Mouse (Mus musculus): ENCODE measurements at regions not wholly inside any gene's neighbourhood (a gene's known extent, or its start where the extent isn't known, plus 50 kb on each side); places are given as distances from the start of the nearest gene placed in this dataset.
A peak's percentile ranks its signal among the peaks of the same experiment; 100 is the strongest.

DNA sequence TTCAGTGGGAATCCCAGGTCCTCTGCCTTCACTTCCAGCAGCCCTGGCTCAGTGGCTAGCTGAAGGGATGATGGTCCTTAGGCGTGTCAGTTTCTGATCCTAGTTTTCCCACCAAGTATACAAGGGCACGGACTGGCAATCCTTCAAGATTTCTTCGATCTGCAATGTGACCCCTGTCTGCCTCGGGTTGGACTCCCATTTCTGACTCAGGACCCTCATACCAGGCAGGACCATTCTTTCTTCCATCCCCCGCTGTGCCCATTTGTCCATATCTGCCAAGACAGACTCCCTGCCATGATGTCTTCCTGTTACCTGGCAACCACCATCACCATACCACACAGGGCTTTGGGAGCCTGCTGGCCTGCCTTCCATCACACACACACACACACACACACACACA lies 238.1 kb downstream of the Cbln1 start:
- H3K9ac ChIP-seq (replicated peaks; ENCODE audit: low read length): no peak overlapping the region
- DNase-seq (ENCODE audit: low spot score): no peak
- H3K36me3 ChIP-seq (replicated peaks; ENCODE audit: control insufficient read depth, insufficient read depth, low read depth, low read length): no peaks in the 10 kb centered on the region
- no peak for ATAC-seq (replicated peaks; ENCODE audit: insufficient number of reproducible peaks, low FRiP score, low TSS enrichment, low read depth)
- H3K9me3 ChIP-seq (replicated peaks; ENCODE audit: control insufficient read depth, low read length): no peaks in the 10 kb centered on the region
- WGBS: 62% methylated on average over 5 of the region's 5 CpGs
- no peak overlapping the region for H3K4me3 ChIP-seq (ENCODE audit: low read depth, low read length)
- no peak overlapping the region for H3K4me2 ChIP-seq (ENCODE audit: low read depth, low read length)
- H3K4me1 ChIP-seq (ENCODE audit: control insufficient read depth, insufficient read depth, low read length): no peaks in the 10 kb centered on the region; the same call in 1 of the 2 replicates
- H3K27me3 ChIP-seq (ENCODE audit: control insufficient read depth, insufficient read depth, low read length): no peaks in the 10 kb centered on the region
- no peak overlapping the region for H3K27ac ChIP-seq (replicated peaks; ENCODE audit: low read depth, low read length)

DNA sequence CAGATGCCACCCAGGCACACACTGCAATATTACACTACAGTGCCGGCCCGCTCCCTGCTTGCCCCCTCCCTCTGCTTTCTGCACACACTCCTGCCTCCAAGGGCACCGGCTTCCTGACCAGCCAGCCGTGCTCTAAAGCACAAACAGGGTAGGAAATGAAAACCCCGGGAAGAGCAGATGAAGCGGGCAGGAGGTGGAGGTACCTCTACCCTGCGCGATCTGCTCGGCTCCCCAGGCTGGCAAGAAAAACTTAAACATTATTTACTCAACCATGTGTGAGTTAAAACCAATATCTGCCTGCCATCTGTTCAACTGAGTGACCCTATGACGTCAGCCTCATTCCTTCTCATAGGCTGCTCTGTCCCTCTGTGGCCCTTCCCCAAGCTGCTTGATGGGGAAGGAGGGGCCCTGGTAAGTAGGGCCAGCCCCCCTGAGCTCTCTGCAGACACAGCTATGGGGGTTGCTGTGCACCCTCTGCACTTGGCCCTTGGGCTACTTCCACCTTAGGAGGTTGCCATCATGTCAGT lies 238.5 kb downstream of the Cbln1 start:
- WGBS: 45% methylated on average over 10 of the region's 10 CpGs
- H3K27ac ChIP-seq (replicated peaks; ENCODE audit: low read depth, low read length): no peak overlapping the region
- no peaks in the 10 kb centered on the region for H3K36me3 ChIP-seq (replicated peaks; ENCODE audit: control insufficient read depth, insufficient read depth, low read depth, low read length)
- H3K27me3 ChIP-seq (ENCODE audit: control insufficient read depth, insufficient read depth, low read length): no peaks in the 10 kb centered on the region
- peak; percentile 55 for DNase-seq (ENCODE audit: low spot score)
- H3K9ac ChIP-seq (replicated peaks; ENCODE audit: low read length): no peak overlapping the region
- H3K4me1 ChIP-seq (ENCODE audit: control insufficient read depth, insufficient read depth, low read length): no peaks in the 10 kb centered on the region; the same call in 1 of the 2 replicates
- no peaks in the 10 kb centered on the region for H3K9me3 ChIP-seq (replicated peaks; ENCODE audit: control insufficient read depth, low read length)
- H3K4me2 ChIP-seq (ENCODE audit: low read depth, low read length): no peak overlapping the region
- no peak overlapping the region for H3K4me3 ChIP-seq (ENCODE audit: low read depth, low read length)
- peak; percentile 71 for ATAC-seq (replicated peaks; ENCODE audit: insufficient number of reproducible peaks, low FRiP score, low TSS enrichment, low read depth)

DNA sequence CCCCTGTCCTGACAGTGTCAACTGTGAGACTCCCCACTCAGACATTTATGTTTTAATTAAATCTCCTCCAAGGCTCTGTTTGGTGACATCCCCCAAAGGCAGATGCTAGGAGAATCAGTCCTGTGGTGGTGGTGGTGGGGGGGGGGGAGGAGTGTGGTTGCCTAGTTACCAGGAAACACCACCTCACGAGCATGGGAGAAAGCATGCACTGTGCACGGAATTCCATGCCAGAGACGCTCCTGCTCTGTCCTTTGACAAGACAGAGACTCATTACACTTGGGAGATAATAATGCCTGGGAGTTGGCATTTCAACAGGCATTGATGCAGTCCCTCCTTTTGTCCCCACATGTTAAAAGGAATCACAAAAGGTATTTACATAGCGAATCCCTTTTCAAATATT lies 240.6 kb downstream of the Cbln1 start:
- H3K4me2 ChIP-seq (ENCODE audit: low read depth, low read length): no peak overlapping the region
- no peaks in the 10 kb centered on the region for H3K27me3 ChIP-seq (ENCODE audit: control insufficient read depth, insufficient read depth, low read length)
- no peaks in the 10 kb centered on the region for H3K36me3 ChIP-seq (replicated peaks; ENCODE audit: control insufficient read depth, insufficient read depth, low read depth, low read length)
- ATAC-seq (replicated peaks; ENCODE audit: insufficient number of reproducible peaks, low FRiP score, low TSS enrichment, low read depth): no peak
- H3K4me1 ChIP-seq (ENCODE audit: control insufficient read depth, insufficient read depth, low read length): no peaks in the 10 kb centered on the region; the same call in 1 of the 2 replicates
- H3K9me3 ChIP-seq (replicated peaks; ENCODE audit: control insufficient read depth, low read length): no peaks in the 10 kb centered on the region
- H3K27ac ChIP-seq (replicated peaks; ENCODE audit: low read depth, low read length): no peak overlapping the region
- H3K9ac ChIP-seq (replicated peaks; ENCODE audit: low read length): no peak overlapping the region
- WGBS: 40% methylated on average over 4 of the region's 4 CpGs
- DNase-seq (ENCODE audit: low spot score): no peak
- no peak overlapping the region for H3K4me3 ChIP-seq (ENCODE audit: low read depth, low read length)

DNA sequence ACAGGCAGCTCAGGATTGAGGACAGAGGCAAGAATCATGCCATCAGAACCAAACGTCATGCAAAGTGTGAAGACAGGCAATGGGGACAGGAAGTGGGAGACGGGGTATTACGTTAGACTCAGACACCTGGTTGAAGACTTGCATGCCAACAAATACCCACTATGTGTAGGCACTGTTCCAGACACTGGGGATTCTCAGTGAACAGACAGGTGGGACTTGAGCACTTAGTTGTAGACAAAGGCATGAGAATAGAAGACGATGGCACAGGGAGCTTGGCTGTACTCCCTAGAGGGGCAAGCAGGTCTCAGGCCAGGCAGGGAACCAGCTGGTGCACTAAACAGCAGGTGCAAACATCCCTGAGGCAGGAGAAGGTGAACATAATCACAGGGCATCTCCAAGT lies 242.3 kb downstream of the Cbln1 start:
- Histone ChIP-seq H3K9me3 (replicated peaks; ENCODE audit: control insufficient read depth, low read length) (no peaks in the 10 kb centered on the region), H3K27ac (replicated peaks; ENCODE audit: low read depth, low read length) (no peak overlapping the region), H3K4me1 (ENCODE audit: control insufficient read depth, insufficient read depth, low read length) (no peaks in the 10 kb centered on the region; the same call in 1 of the 2 replicates), H3K9ac (replicated peaks; ENCODE audit: low read length) (no peak overlapping the region), H3K36me3 (replicated peaks; ENCODE audit: control insufficient read depth, insufficient read depth, low read depth, low read length) (no peaks in the 10 kb centered on the region), H3K4me3 (ENCODE audit: low read depth, low read length) (no peak overlapping the region), H3K27me3 (ENCODE audit: control insufficient read depth, insufficient read depth, low read length) (no peaks in the 10 kb centered on the region), H3K4me2 (ENCODE audit: low read depth, low read length) (no peak overlapping the region)
- no peak for ATAC-seq (replicated peaks; ENCODE audit: insufficient number of reproducible peaks, low FRiP score, low TSS enrichment, low read depth)
- no peak for DNase-seq (ENCODE audit: low spot score)
- WGBS: 88% methylated on average over 4 of the region's 4 CpGs

DNA sequence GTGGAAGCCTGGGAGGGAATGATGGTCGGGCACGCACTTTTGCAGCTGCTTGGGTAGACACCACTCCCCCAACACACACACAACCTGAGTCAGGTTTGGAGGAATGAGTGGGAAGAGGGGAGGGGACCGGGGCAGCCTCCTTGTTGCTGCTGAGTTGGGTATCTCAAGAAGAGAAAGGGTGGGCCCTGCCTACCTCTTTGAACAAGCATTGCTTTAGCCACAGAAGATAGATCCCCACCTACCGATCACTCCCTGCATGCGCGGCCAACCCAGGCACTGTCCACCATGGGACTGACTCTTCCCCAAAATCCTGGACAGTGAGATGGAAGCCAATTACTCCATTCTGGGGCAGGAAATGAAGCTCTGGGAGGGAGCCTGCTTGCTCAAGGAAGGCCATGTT lies 243.2 kb downstream of the Cbln1 start:
- Histone ChIP-seq H3K36me3 (replicated peaks; ENCODE audit: control insufficient read depth, insufficient read depth, low read depth, low read length) (no peaks in the 10 kb centered on the region), H3K9me3 (replicated peaks; ENCODE audit: control insufficient read depth, low read length) (no peaks in the 10 kb centered on the region), H3K4me3 (ENCODE audit: low read depth, low read length) (no peak overlapping the region), H3K27me3 (ENCODE audit: control insufficient read depth, insufficient read depth, low read length) (no peaks in the 10 kb centered on the region), H3K27ac (replicated peaks; ENCODE audit: low read depth, low read length) (no peak overlapping the region), H3K9ac (replicated peaks; ENCODE audit: low read length) (no peak overlapping the region), H3K4me2 (ENCODE audit: low read depth, low read length) (no peak overlapping the region), H3K4me1 (ENCODE audit: control insufficient read depth, insufficient read depth, low read length) (no peaks in the 10 kb centered on the region; the same call in 1 of the 2 replicates)
- 96% methylated on average over 6 of the region's 6 CpGs for WGBS
- no peak for ATAC-seq (replicated peaks; ENCODE audit: insufficient number of reproducible peaks, low FRiP score, low TSS enrichment, low read depth)
- no peak for DNase-seq (ENCODE audit: low spot score)

DNA sequence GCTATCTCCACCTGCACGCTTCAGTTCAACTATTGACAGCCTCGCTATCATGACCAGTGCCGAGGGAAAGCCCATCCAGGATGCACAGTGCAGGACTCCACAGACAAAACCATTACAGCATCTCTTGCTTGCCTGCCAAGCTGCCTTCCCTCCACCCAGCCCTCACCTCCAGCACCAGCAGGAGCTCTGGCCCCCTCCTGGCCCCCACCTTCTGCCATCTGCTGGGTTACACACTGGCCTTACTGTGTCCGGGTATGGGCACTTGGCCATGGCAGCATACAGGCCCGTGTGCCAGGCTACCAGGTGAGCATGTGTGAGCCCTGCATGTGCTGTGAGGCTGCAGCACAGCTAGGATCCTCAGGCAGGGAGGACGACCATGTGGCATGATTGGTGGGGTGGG lies 243.6 kb downstream of the Cbln1 start:
- Histone ChIP-seq H3K4me3 (ENCODE audit: low read depth, low read length) (no peak overlapping the region), H3K4me1 (ENCODE audit: control insufficient read depth, insufficient read depth, low read length) (no peaks in the 10 kb centered on the region; the same call in 1 of the 2 replicates), H3K27me3 (ENCODE audit: control insufficient read depth, insufficient read depth, low read length) (no peaks in the 10 kb centered on the region), H3K9me3 (replicated peaks; ENCODE audit: control insufficient read depth, low read length) (no peaks in the 10 kb centered on the region), H3K9ac (replicated peaks; ENCODE audit: low read length) (no peak overlapping the region), H3K36me3 (replicated peaks; ENCODE audit: control insufficient read depth, insufficient read depth, low read depth, low read length) (no peaks in the 10 kb centered on the region), H3K4me2 (ENCODE audit: low read depth, low read length) (no peak overlapping the region), H3K27ac (replicated peaks; ENCODE audit: low read depth, low read length) (no peak overlapping the region)
- ATAC-seq (replicated peaks; ENCODE audit: insufficient number of reproducible peaks, low FRiP score, low TSS enrichment, low read depth) (no peak; the same call in 1 of the 2 replicates), DNase-seq (ENCODE audit: low spot score) (no peak)
- WGBS: 90% methylated on average over 6 of the region's 6 CpGs

DNA sequence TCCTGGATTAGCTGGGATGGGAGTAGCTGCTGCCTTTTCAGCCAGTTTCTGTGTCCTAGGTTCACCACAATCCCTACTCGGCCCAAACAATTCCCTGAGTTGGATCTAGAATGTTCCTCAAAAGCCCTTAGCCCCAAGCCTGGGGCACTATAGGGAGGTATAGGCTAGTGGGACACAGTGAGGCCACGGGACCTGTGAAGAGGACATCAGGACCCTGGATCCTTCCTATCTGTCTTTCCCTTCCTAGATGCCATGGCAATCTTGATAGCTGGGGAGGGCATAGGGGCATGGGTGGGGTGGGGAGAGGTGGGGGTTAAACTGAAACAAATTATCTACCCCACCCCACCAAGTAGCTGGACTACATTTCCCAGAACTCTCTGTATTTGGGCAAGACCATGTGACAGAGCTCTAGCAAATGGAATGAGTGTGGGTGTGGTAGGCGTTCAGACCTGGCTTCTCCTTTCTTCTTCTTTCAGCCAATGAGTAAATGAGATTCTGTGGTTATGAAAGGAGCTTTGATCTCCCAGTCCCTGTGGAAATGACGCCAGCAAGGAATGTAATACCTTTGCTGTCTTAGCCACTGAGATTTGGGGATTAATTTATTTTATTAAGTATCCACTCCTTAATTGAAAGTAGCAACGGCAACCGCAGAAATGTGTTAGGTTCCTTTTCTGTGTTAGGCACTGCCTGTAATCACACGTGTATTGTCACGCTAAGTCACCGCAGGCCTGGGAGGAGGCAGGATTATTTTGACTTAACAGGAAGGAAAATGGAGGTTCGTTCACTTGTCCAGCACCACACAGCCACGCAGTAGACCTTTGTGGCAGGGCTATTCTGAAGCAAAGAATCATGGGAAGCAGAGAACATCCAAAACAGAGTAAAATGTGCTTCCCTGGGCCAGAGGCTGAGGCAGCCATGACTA lies 246.6 kb downstream of the Cbln1 start:
- 76% methylated on average over 11 of the region's 11 CpGs for WGBS
- H3K27ac ChIP-seq (replicated peaks; ENCODE audit: low read depth, low read length): no peak overlapping the region

DNA sequence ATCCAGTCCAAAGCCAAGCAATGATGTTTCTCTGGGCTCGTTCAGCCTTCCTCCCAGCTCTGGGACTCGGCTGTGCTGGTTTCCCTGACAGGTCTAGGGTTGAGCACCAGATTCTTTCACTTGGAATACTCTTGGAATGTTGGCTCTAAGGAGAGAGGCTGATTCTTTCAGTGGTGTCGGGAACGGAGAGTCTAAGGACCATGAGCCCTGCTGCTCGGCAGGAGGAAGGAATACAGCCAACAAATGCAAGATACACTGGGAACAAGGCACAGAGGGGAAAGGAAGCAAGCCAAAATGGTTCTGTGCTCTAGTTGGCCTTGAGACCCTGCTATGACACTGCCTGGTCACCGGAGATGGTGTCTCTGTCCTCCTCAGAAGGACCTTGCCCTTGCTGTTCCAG lies 251.8 kb downstream of the Cbln1 start:
- Histone ChIP-seq H3K9ac (replicated peaks; ENCODE audit: low read length) (no peak overlapping the region), H3K4me3 (ENCODE audit: low read depth, low read length) (no peak overlapping the region), H3K9me3 (replicated peaks; ENCODE audit: control insufficient read depth, low read length) (no peaks in the 10 kb centered on the region), H3K4me1 (ENCODE audit: control insufficient read depth, insufficient read depth, low read length) (no peaks in the 10 kb centered on the region), H3K36me3 (replicated peaks; ENCODE audit: control insufficient read depth, insufficient read depth, low read depth, low read length) (no peaks in the 10 kb centered on the region), H3K27ac (replicated peaks; ENCODE audit: low read depth, low read length) (no peak overlapping the region), H3K27me3 (ENCODE audit: control insufficient read depth, insufficient read depth, low read length) (no peaks in the 10 kb centered on the region), H3K4me2 (ENCODE audit: low read depth, low read length) (no peak overlapping the region)
- 83% methylated on average over 6 of the region's 6 CpGs for WGBS
- DNase-seq (ENCODE audit: low spot score) (no peak), ATAC-seq (replicated peaks; ENCODE audit: insufficient number of reproducible peaks, low FRiP score, low TSS enrichment, low read depth) (no peak)

More for the DNA sequence above, 246.6 kb downstream of the Cbln1 start:
- no peak overlapping the region for H3K4me2 ChIP-seq (ENCODE audit: low read depth, low read length)
- H3K4me3 ChIP-seq (ENCODE audit: low read depth, low read length): no peak overlapping the region
- no peaks in the 10 kb centered on the region for H3K27me3 ChIP-seq (ENCODE audit: control insufficient read depth, insufficient read depth, low read length)
- DNase-seq (ENCODE audit: low spot score): peak; percentile 27
- no peaks in the 10 kb centered on the region for H3K9me3 ChIP-seq (replicated peaks; ENCODE audit: control insufficient read depth, low read length)
- no peaks in the 10 kb centered on the region for H3K36me3 ChIP-seq (replicated peaks; ENCODE audit: control insufficient read depth, insufficient read depth, low read depth, low read length)
- ATAC-seq (replicated peaks; ENCODE audit: insufficient number of reproducible peaks, low FRiP score, low TSS enrichment, low read depth): no peak; the same call in 1 of the 2 replicates
- H3K9ac ChIP-seq (replicated peaks; ENCODE audit: low read length): no peak overlapping the region
- no peaks in the 10 kb centered on the region for H3K4me1 ChIP-seq (ENCODE audit: control insufficient read depth, insufficient read depth, low read length)
